Comparison of ENCODE assay signal across 13 mouse cellular contexts in genomic region chr8:95549871-95550829, GRCm38 (mm10). TPM values are rescaled to one million over a fixed set of nuclear protein-coding genes. Genes with fewer than 3 reads are reported as not detected.
DNase-seq lines count a peak whose midpoint lies in the region; ATAC-seq lines count a peak whose summit lies in the region.
"Had no signal": no experiment of that assay in that cellular context is flagged by ENCODE, and none has a peak within 500 bp of the region (broad histone marks: within the 10 kb centered on the region; RNA-seq: fewer than 3 reads in every experiment).

No protein-coding gene starts in this region.

- WGBS in hindbrain, embryonic 11.5 days: 56% methylated on average over 16 of the region's 16 CpGs
- 41% methylated on average over 16 of the region's 16 CpGs for WGBS in midbrain, embryonic 16.5 days

- peak; percentile 26 to 35 for DNase-seq in layer of hippocampus, postnatal 10 days (ENCODE audit: low spot score in 2 of 2)
- no peak for DNase-seq in layer of hippocampus, adult 9-10 months (ENCODE audit: low spot score)
- DNase-seq in brain, adult 2 months (ENCODE audit: low read depth, low spot score): peak; percentile 68
- DNase-seq in hindbrain, embryonic 11.5 days (ENCODE audit: low spot score): peak; percentile 26
- no peak for DNase-seq in heart, postnatal 4 days
- no peak for DNase-seq in adrenal gland, postnatal 10 days
- DNase-seq in spleen, postnatal 4 days (ENCODE audit: low spot score in 2 of 2): no peak

- H3K27ac ChIP-seq in hindbrain, embryonic 11.5 days (ENCODE audit: low read depth, low read length): no peak overlapping the region
- H3K27ac ChIP-seq in midbrain, embryonic 16.5 days (ENCODE audit: low read length): peak overlapping the region; percentile 82
- H3K27ac ChIP-seq: embryonic facial prominence, embryonic 12.5 days; layer of hippocampus, adult 2 months; liver, embryonic 12.5 days had no signal

- no peaks in the 10 kb centered on the region for H3K9me3 ChIP-seq in hindbrain, embryonic 11.5 days (ENCODE audit: control insufficient read depth, low read length)
- H3K9me3 ChIP-seq in midbrain, embryonic 16.5 days (replicated peaks; ENCODE audit: control insufficient read depth, low read length, poor library complexity, severe bottlenecking): no peaks in the 10 kb centered on the region
- H3K9me3 ChIP-seq: embryonic facial prominence, embryonic 12.5 days; liver, embryonic 12.5 days had no signal

- no peak overlapping the region for H3K4me3 ChIP-seq in hindbrain, embryonic 11.5 days (ENCODE audit: low read depth, low read length)
- no peak overlapping the region for H3K4me3 ChIP-seq in midbrain, embryonic 16.5 days (ENCODE audit: low read depth, low read length)
- H3K4me3 ChIP-seq: embryonic facial prominence, embryonic 12.5 days; layer of hippocampus, adult 2 months; liver, embryonic 12.5 days had no signal

- no peak overlapping the region for H3K4me2 ChIP-seq in hindbrain, embryonic 11.5 days (replicated peaks; ENCODE audit: low read depth, low read length)
- peak overlapping the region; percentile 36; the same call in 1 of the 2 replicates for H3K4me2 ChIP-seq in midbrain, embryonic 16.5 days (ENCODE audit: low read length)
- H3K4me2 ChIP-seq: embryonic facial prominence, embryonic 12.5 days; heart, embryonic 11.5 days; liver, embryonic 12.5 days had no signal

- no peak overlapping the region for H3K9ac ChIP-seq in hindbrain, embryonic 11.5 days (ENCODE audit: low read depth, low read length)
- H3K9ac ChIP-seq in midbrain, embryonic 16.5 days (ENCODE audit: low read depth, low read length): 0 out of 2 replicates have a peak overlapping the region, but pooled peaks have one; percentile 11
- H3K9ac ChIP-seq: embryonic facial prominence, embryonic 12.5 days; liver, embryonic 12.5 days had no signal

- ATAC-seq in hindbrain, embryonic 11.5 days (ENCODE audit: low FRiP score): peak; percentile 41
- peak; percentile 92 for ATAC-seq in midbrain, embryonic 16.5 days
- ATAC-seq: intestine, postnatal 0 days; liver, embryonic 12.5 days had no signal

- no peaks in the 10 kb centered on the region; the same call in 1 of the 2 replicates for H3K4me1 ChIP-seq in hindbrain, embryonic 11.5 days (replicated peaks; ENCODE audit: control insufficient read depth, insufficient read depth, low read length)
- H3K4me1 ChIP-seq in midbrain, embryonic 16.5 days (ENCODE audit: control insufficient read depth, insufficient read depth, low read length): peaks cover 8% of the 10 kb centered on the region
- H3K4me1 ChIP-seq: embryonic facial prominence, embryonic 12.5 days; liver, embryonic 12.5 days had no signal

- H3K27me3 ChIP-seq in hindbrain, embryonic 11.5 days (ENCODE audit: control insufficient read depth, insufficient read depth, low read length): no peaks in the 10 kb centered on the region
- no peaks in the 10 kb centered on the region for H3K27me3 ChIP-seq in midbrain, embryonic 16.5 days (ENCODE audit: control insufficient read depth, insufficient read depth, low read depth, low read length)
- H3K27me3 ChIP-seq: embryonic facial prominence, embryonic 12.5 days; liver, embryonic 12.5 days had no signal

- no peaks in the 10 kb centered on the region for H3K36me3 ChIP-seq in hindbrain, embryonic 11.5 days (ENCODE audit: control insufficient read depth, insufficient read depth, low read length)
- H3K36me3 ChIP-seq in midbrain, embryonic 16.5 days (ENCODE audit: control insufficient read depth, insufficient read depth, low read length): no peaks in the 10 kb centered on the region
- H3K36me3 ChIP-seq: embryonic facial prominence, embryonic 12.5 days; liver, embryonic 12.5 days had no signal

RNA-seq across cellular contexts. Expression of gene Ccdc113, which starts 16.3 kb away (rescaled TPM):
- 1 to 10 TPM; 1.1 to 2.4 TPM for total RNA-seq in layer of hippocampus, postnatal 10 days (2021)
- 2.4 and 2.5 TPM in 2 replicates for polyA plus RNA-seq in hindbrain, embryonic 11.5 days (2014; fragmentation: Nextera tagmentation; extraction: Ambion mirVana)
- polyA plus RNA-seq in midbrain, embryonic 16.5 days (2015; fragmentation: Nextera tagmentation; extraction: Ambion mirVana): 2.4 and 2.7 TPM in 2 replicates
- total RNA-seq in heart, postnatal 4 days (2021): under 1 TPM; 0.69 to 0.81 TPM
- 1 to 10 TPM in 1 of 2 experiments, under 1 TPM in 1; 0.76 to 1.2 TPM for total RNA-seq in adrenal gland, postnatal 10 days (2021)
- polyA plus RNA-seq: liver, embryonic 12.5 days had no signal

RNA-seq across cellular contexts. Expression of gene Prss54, which starts 26.0 kb away (rescaled TPM):
- total RNA-seq in layer of hippocampus, postnatal 10 days (2021): not detected
- polyA plus RNA-seq in hindbrain, embryonic 11.5 days (2014; fragmentation: Nextera tagmentation; extraction: Ambion mirVana): not detected in 2 replicates
- not detected in 2 replicates for polyA plus RNA-seq in midbrain, embryonic 16.5 days (2015; fragmentation: Nextera tagmentation; extraction: Ambion mirVana)
- total RNA-seq in heart, postnatal 4 days (2021): not detected
- not detected for total RNA-seq in adrenal gland, postnatal 10 days (2021)
- polyA plus RNA-seq: embryonic facial prominence, embryonic 12.5 days; heart, embryonic 11.5 days; intestine, postnatal 0 days; liver, embryonic 12.5 days had no signal

Comparison
In these comparisons a context has a peak if more than half of its experiments do, and no peak if none do; other contexts are left out.
1. DNase-seq: peak in layer of hippocampus, postnatal 10 days (2 of 2), brain, adult 2 months (single experiment) and hindbrain, embryonic 11.5 days (single experiment); none in layer of hippocampus, adult 9-10 months (single experiment), heart, postnatal 4 days (single experiment), adrenal gland, postnatal 10 days (single experiment) and spleen, postnatal 4 days (0 of 2).